Mouse (Mus musculus): ENCODE measurements at regions not wholly inside any gene's neighbourhood (a gene's known extent, or its start where the extent isn't known, plus 50 kb on each side); places are given as distances from the start of the nearest gene placed in this dataset.

- no peak for TF ChIP-seq CTCF (IDR thresholded peaks at IDR 0.05; ENCODE audit: borderline replicate concordance, insufficient read depth, low read length)
- no peak for TF ChIP-seq POLR2A (IDR thresholded peaks at IDR 0.05; ENCODE audit: low read depth, low read length)
Observed at GRCm38 (mm10) chr10:67712665-67713064, 163.9 kb upstream of the Ado start.

Measured in embryonic fibroblast, embryonic 13.5 days (primary cell).